Mouse (Mus musculus) telencephalon, adult 2 months (tissue): ENCODE data around the gene Sh2b2.
A peak's percentile ranks its signal among the peaks of the same experiment; 100 is the strongest.

Experiments used
- DNase-seq: peaks from one replicate; pipeline ENCODE4 v3.0.0-alpha.2; 2011; ENCODE audit warnings: low read depth, low spot score

Gene Sh2b2

DNA sequence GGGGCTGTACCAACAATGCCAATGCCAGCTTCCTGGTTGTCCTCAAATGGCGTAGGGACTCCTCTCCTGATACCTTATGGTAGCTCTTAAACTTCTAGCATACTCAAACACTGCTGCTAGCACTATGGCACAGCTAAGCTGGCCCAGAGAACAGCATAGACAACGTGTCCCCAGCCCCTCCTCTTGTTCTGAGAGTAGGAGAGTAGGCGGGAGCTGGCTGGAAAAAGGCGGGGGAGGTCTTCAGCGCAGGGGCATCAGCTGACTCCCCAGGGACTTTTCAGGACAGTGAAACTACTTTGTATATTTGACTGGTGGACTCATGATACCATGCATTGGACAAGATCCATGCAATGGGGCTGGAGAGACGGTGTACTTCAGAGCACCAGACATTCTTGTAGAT, 64.3 kb downstream of the Sh2b2 start:
- DNase-seq, result peak; percentile 76

DNA sequence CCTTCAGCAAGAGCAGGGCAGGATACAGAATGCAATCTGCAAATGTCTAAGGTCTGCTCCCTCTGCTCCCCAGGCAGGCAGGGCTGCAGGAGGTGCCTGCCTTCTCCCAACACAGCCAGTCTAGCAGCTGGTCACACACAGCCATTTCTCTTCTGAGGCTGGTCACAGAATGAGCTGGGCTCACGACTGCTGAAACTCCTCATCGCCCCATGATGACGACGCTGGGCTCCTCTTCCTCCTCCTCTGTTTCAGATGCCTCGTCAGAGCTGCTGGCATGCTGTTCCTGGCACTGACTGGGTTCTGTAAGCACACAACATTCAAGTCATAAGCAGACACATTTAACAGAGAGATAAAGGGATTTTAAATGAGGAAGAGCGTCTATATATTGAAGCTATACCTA, 65.2 kb downstream of the Sh2b2 start:
- peak; percentile 32 for DNase-seq

DNA sequence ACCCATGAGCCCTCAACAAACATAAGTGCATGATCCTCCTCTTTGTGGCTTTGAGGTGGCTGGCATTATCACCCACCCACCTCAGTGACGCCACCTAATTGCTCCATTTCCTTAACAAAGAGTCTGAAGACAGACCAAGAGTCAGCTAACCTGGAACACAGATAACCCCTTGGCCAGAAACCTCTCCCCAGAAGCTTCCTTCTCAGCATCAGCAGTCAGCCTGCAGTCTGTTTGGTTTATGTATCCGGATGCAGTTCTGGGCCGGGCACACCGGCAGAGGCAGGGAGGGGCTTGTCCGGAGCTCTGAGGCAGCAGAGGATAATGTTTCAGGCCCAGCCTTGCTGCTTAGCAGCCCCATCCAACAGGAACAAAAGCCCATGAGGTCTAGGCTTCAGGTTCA, 66.8 kb downstream of the Sh2b2 start:
- no peak for DNase-seq

DNA sequence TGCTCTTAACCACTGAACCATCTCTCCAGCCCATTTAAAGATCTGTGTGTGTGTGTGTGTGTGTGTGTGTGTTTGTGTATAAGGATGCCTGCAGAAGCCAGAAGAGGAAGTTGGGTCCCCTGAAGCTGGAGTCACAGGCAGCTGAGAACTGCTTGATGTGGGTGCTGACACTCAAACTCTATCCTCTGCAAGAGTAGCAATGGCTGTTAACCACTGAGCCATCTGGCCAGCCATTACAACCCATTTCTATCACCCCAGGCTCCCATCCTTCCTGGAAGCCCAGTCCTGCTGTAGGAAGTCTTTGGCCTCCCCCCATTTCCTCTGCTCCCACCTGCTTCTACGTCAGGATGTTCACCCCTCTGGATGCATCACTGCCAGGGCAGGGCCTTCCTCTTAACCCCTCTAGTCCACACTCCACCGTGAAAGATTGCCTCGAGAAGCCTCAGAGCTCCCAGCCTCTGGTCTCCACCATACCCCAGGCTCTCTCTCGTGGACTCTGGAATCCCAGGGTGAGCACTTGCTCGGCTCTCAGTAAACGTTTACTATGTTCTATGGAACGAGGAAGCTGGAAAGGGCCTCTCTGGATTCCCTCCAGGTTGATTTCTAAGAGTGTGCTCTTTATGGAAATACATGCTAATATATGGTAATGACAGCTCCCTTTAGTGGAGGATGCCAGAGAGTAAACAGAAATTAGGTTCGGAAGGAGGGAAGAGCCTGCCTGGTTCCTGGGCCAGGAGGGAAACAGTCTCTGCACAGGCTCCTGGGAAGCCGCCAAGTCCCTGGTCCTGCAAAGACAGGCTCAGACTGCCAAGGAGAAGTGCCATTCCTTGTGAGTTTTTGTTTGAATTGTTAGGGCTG, 72.5 kb downstream of the Sh2b2 start:
- peak; percentile 65 for DNase-seq

DNA sequence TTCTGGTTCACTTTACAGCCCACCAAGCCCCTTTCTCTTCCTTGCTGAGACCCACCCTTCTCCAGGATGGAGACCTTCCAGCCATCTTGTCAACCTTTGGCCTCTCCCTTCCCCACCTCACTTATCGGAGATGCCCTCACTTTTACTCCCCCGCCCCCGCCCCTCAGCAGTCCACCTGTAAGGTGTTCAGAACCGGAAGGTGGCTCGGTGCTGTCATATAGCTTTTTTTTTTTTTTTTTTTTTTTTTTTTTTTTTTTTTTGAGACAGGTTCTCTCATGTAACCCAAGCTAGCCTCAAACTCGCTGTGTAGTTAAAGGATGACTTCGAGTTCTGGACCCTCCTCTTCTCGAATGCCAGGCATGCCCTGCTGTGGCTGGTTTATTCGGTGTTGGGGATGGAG, 73.4 kb downstream of the Sh2b2 start:
- no peak for DNase-seq

DNA sequence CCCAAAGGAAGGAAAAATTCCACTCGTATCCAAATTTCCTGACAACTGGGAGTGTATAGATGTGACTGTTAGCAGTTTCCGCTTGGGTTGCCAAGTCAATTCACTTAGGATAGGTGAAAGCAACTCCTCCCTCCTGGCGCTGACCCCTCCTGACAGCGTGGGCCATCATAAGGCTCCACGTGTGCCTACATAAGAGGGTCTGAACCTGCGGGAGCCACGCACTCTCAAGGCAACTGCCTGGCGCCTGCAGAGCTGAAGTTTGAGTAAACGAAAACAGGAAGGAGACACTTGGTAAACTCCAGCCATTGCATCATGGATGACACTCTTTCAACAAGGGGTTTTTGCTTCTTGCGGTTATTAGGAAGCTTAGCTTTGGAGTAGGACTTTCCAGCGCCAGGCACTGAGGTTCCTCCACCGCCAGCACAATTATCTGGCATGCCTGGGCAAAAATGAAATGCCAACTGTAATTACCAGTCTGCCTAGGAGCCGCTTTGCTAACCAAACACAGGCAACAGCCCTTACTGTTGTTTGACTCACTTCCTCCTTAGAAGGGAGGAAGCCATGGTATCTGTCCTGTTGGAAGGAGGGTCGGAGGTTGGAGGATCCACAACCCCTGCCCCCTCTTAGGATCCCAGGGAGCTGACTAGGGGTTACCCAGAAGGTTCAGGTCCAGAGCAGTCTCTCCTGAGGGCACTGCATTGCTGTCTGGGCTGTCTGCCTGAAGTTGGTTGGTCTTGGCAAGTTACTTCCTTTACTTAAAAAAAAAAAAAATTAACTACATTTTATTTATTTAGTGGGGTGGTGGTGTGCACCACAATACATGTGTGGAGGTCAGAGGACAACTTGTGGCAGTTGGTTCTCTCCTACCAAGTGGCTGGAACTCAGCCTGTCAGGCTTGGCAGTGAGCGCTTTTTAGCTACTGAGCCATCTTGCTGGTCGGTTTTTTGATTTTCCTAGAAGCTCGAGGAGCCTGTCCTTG, 74.7 kb downstream of the Sh2b2 start:
- DNase-seq, result peak; percentile 10

DNA sequence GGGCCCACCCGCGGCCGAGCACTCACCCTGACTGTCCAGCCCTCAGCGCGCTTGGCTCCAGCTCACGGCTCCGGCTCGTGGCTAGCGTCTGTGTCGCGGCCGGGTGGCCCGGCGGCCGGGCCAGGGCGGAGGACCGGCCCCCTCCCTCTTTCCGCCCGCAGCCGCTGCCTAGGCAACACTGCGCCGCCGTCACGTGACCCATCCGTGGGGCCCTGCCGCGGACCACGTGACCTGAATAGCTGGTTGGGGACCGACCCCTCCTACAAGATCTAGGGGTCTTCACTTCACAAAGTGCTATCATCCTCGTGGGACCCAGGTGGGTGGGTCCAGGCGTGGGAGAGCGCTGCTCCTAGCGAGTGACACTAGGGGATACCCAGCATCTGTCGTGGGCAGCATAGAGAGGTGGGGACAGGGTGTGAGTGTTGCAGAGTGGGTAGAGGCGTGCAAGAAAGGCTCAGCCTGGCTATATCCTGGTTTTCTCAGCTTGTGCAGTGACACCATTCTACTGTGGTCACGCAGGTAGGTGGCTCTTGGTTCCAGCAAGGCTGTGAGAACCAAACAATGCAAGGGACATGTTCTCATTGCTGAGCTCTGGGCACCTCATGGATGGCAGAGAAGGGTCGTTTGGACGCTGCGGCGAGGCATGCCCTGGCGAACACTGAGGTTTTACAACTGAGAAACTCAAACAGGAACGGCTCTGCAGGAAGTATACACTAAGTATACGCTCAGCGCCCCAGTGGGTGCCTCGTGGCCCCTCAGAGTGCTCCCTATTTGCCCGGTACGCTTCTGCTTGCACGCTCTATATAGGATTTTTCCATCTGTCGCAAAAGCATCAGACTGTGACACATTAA, 75.6 kb downstream of the Sh2b2 start, which contains the start of gene Orai2:
TSS of gene Orai2 (minus strand) at position 202 of the 851 bp plus-strand sequence.
- peak; percentile 58 for DNase-seq

DNA sequence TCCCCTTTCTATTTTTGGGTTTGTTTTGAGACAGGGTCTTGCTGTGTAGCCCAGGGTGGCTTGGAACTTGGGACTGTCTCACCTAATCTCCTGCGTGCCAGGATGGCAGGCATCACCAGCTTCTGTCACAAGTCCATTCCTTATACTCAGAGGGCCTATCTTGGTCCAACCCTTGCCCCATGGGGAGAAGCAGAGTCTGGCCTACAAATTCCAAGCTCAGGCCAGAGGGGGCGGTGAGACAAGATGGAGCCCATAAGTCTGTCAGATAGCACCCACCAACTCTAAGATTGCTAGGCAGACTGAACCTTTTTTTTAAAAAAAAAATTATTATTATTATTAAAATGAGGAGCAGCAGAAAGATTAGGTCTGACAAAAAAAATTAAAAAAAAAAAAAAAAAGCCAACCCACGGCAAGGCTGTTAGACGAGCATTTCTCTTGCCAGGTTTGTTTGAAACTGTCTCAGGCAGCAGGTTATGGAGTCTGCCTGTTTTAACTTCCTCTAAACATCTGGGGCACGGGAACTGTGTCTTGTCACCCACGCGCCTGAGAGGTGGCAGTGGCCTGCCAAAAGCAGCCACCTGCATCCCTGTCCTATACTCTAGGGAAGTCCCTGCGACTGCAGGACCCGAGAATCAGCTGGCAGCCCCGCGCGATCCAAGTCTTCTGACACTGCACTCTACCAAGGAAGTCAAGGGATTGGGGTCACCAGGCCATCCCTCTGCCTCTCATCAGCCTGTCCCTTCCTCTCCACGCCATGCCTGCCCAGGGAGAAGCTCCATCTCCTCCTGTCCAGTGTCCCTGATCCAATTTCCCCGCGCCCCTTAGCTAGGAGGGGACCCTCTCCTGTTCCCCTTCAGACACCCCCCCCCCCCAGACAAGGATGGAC, 76.5 kb downstream of the Sh2b2 start:
- DNase-seq, result peak; percentile 34
